Mouse (Mus musculus) heart, embryonic 11.5 days (tissue): ENCODE results near the gene Fam193a. TPM values are rescaled to one million over a fixed set of nuclear protein-coding genes. Genes with fewer than 3 reads are reported as not detected.

ENCODE experiments used
- ATAC-seq: fragments of 200-750 bp; cut with Nextera tagmentation; replicated peaks from 2 replicates; pipeline ENCODE4 v1.8.0; 2017; ENCODE audit warnings: moderate library complexity; ENCODE audit not compliant: insufficient number of reproducible peaks, low FRiP score, low TSS enrichment
- H3K27ac ChIP-seq: fragments of 300-500 bp; sonication (generic); 2 replicates; pipeline ENCODE4 v1.5.1; 2014; ENCODE audit warnings: mild to moderate bottlenecking, low read depth, low read length
- H3K27me3 ChIP-seq: fragments of 300-500 bp; sonication (generic); 2 replicates; pipeline ENCODE4 v1.6.1; 2014; ENCODE audit warnings: mild to moderate bottlenecking, low read length, mixed read lengths; ENCODE audit not compliant: control insufficient read depth, insufficient read depth
- H3K36me3 ChIP-seq: fragments of 300-500 bp; sonication (generic); 2 replicates; pipeline ENCODE4 v1.6.1; 2014; ENCODE audit warnings: mild to moderate bottlenecking, low read length, moderate library complexity, mixed read lengths; ENCODE audit not compliant: control insufficient read depth, insufficient read depth
- H3K4me1 ChIP-seq: fragments of 300-500 bp; sonication (generic); 2 replicates; pipeline ENCODE4 v1.6.1; 2014; ENCODE audit warnings: low read length; ENCODE audit not compliant: control insufficient read depth, insufficient read depth
- H3K4me2 ChIP-seq: fragments of 300-500 bp; sonication (generic); 2 replicates; pipeline ENCODE4 v1.6.1; 2014; ENCODE audit warnings: mild to moderate bottlenecking, moderate library complexity
- H3K4me3 ChIP-seq: fragments of 300-500 bp; sonication (generic); 2 replicates; pipeline ENCODE4 v1.5.1; 2014; ENCODE audit warnings: low read depth, low read length
- H3K9ac ChIP-seq: fragments of 300-500 bp; sonication (generic); 2 replicates; pipeline ENCODE4 v1.6.1; 2014; ENCODE audit warnings: mild to moderate bottlenecking, low read depth, low read length, moderate library complexity
- H3K9me3 ChIP-seq: fragments of 300-500 bp; sonication (generic); replicated peaks from 2 replicates; pipeline ENCODE4 v1.6.1; 2016; ENCODE audit warnings: low read length; ENCODE audit not compliant: control insufficient read depth
- WGBS: fragments of 180-500 bp; shearing (Covaris S2); extraction: QIAGEN DNeasy Blood & Tissue Kit; methylation state at CpG from one replicate; pipeline ENCODE4 v1.1.7; 2014; ENCODE audit not compliant: insufficient replicate concordance; 5-methylcytosine and 5-hydroxymethylcytosine counted together
- polyA plus RNA-seq: library from polyadenylated mRNA; unstranded; fragments of >200 nt; fragmentation: Nextera tagmentation; extraction: Ambion mirVana; gene quantifications from 2 replicates; pipeline ENCODE4 v1.2.1, GENCODE M21; 2014

The Fam193a gene
- polyA plus RNA-seq, 1 experiment from 2014 or later: 12.0 TPM

DNA sequence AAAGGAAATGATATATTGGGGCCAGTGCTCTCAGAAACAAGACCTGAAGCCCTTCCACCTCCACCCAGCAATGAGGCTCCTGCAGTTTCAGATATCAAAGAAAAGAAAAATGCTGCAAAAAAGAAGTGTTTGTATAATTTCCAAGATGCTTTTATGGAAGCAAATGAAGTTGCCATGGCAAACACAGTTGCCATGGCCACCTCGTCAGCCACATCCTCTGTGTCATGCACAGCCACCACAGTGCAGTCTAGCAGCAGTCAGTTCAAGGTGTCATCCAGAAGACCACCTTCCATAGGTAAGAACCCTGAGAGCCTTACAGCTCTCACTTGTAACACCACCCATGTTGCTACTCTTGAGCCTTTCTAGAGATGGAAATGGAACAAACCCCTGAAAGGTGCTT is 89.3 kb downstream of the Fam193a start:
- 91% methylated on average over 1 of the region's 1 CpGs for WGBS
- Histone ChIP-seq H3K27ac (no peak overlapping the region), H3K4me2 (no peak overlapping the region), H3K4me1 (no peaks in the 10 kb centered on the region), H3K9ac (no peak overlapping the region), H3K27me3 (no peaks in the 10 kb centered on the region), H3K36me3 (peaks cover 26% of the 10 kb centered on the region), H3K4me3 (no peak overlapping the region), H3K9me3 (no peaks in the 10 kb centered on the region)
- no peak for ATAC-seq

- H3K4me2 ChIP-seq: no peak overlapping the region
- no peak overlapping the region for H3K9ac ChIP-seq
- no peaks in the 10 kb centered on the region for H3K9me3 ChIP-seq
- no peaks in the 10 kb centered on the region for H3K4me1 ChIP-seq
- WGBS: 94% methylated on average over 4 of the region's 4 CpGs
- no peaks in the 10 kb centered on the region for H3K27me3 ChIP-seq
- no peak overlapping the region for H3K27ac ChIP-seq
- peaks cover 46% of the 10 kb centered on the region for H3K36me3 ChIP-seq
- no peak overlapping the region for H3K4me3 ChIP-seq
- no peak for ATAC-seq
These were observed 91.6 kb downstream of the Fam193a start for GRCm38 (mm10) chr5:34461294-34461693.

GRCm38 (mm10) chr5:34461841-34462240 is 92.1 kb downstream of the Fam193a start:
- Histone ChIP-seq H3K4me2 (no peak overlapping the region), H3K9ac (no peak overlapping the region), H3K9me3 (no peaks in the 10 kb centered on the region), H3K27ac (no peak overlapping the region), H3K4me1 (no peaks in the 10 kb centered on the region), H3K27me3 (no peaks in the 10 kb centered on the region), H3K36me3 (peaks cover 51% of the 10 kb centered on the region), H3K4me3 (no peak overlapping the region)
- no peak for ATAC-seq
- WGBS: 92% methylated on average over 6 of the region's 6 CpGs

DNA sequence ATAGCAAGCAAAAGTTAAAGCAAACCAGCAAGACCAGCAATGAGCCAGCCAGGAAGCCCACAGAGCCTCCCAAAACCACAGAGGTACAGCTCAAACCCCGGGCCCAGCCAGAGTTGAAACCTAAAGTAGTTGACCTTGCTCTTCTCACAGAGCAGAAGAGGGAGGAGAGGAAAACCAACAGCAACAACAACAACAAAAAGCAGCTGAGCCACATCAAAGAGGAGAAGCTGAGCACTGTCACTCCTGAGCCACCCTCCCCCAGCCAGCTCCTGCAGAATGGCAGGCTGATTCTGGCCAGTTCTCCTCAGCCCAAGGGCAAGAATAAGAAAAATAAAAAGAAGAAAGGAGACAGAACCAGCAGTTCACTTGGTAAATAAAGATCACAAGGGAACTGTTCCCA is 96.3 kb downstream of the Fam193a start:
- 93% methylated on average over 1 of the region's 1 CpGs for WGBS
- H3K4me1 ChIP-seq: no peaks in the 10 kb centered on the region
- H3K27me3 ChIP-seq: no peaks in the 10 kb centered on the region
- no peak overlapping the region for H3K27ac ChIP-seq
- peaks cover 37% of the 10 kb centered on the region for H3K36me3 ChIP-seq
- ATAC-seq: no peak
- no peak overlapping the region for H3K9ac ChIP-seq
- no peaks in the 10 kb centered on the region for H3K9me3 ChIP-seq
- no peak overlapping the region for H3K4me2 ChIP-seq
- no peak overlapping the region for H3K4me3 ChIP-seq

DNA sequence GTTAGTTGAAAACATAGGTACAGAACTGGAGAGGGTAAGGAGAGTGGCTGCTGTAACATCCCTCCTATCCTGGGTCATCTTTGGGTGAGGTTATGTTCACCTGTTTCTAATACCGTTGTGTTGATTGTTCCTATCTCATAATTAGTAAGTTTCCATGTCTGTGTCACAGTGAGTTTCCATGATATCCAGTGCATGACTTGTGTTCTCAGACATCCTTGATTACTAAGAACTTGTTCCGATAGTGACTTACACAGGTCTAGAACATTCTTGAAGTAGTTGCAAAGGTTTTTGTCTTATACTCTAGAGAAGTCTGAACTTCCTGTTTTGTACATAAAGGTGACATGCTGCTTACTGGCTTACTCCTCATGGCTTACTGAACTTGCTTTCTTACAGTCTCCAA is 96.9 kb downstream of the Fam193a start:
- Histone ChIP-seq H3K36me3 (peaks cover 33% of the 10 kb centered on the region), H3K4me2 (no peak overlapping the region)

GRCm38 (mm10) chr5:34468039-34468775 is 98.5 kb downstream of the Fam193a start:
- Histone ChIP-seq H3K36me3 (peaks cover 29% of the 10 kb centered on the region), H3K9ac (no peak overlapping the region), H3K27ac (no peak overlapping the region), H3K9me3 (no peaks in the 10 kb centered on the region), H3K4me2 (no peak overlapping the region), H3K4me3 (no peak overlapping the region), H3K27me3 (no peaks in the 10 kb centered on the region), H3K4me1 (no peaks in the 10 kb centered on the region)
- no peak for ATAC-seq
- 91% methylated on average over 2 of the region's 2 CpGs for WGBS

More for the DNA sequence above, 96.9 kb downstream of the Fam193a start:
- Histone ChIP-seq H3K27me3 (no peaks in the 10 kb centered on the region), H3K4me3 (no peak overlapping the region), H3K27ac (no peak overlapping the region), H3K9me3 (no peaks in the 10 kb centered on the region), H3K9ac (no peak overlapping the region), H3K4me1 (no peaks in the 10 kb centered on the region)
- 90% methylated on average over 2 of the region's 2 CpGs for WGBS
- ATAC-seq: no peak

- Histone ChIP-seq H3K4me2 (no peak overlapping the region), H3K9me3 (no peaks in the 10 kb centered on the region), H3K9ac (no peak overlapping the region), H3K27ac (no peak overlapping the region), H3K4me3 (no peak overlapping the region), H3K27me3 (no peaks in the 10 kb centered on the region), H3K4me1 (no peaks in the 10 kb centered on the region), H3K36me3 (peaks cover 39% of the 10 kb centered on the region)
- ATAC-seq: no peak
- 82% methylated on average over 3 of the region's 3 CpGs for WGBS
These were observed 111.2 kb downstream of the Fam193a start for GRCm38 (mm10) chr5:34480926-34481325.

- 90% methylated on average over 15 of the region's 15 CpGs for WGBS
- ATAC-seq: no peak
- Histone ChIP-seq H3K4me2 (no peak overlapping the region), H3K9ac (no peak overlapping the region), H3K36me3 (peaks cover 14% of the 10 kb centered on the region), H3K4me1 (no peaks in the 10 kb centered on the region), H3K9me3 (no peaks in the 10 kb centered on the region), H3K27me3 (no peaks in the 10 kb centered on the region), H3K27ac (no peak overlapping the region), H3K4me3 (no peak overlapping the region)
These were observed 116.0 kb downstream of the Fam193a start for GRCm38 (mm10) chr5:34485731-34486130.
